Mouse (Mus musculus) intestine, embryonic 16.5 days (tissue): ENCODE data around the gene Psmd6. TPM values are rescaled to one million over a fixed set of nuclear protein-coding genes. Genes with fewer than 3 reads are reported as not detected.

Experiments used
- ATAC-seq: fragments of 200-750 bp; cut with Nextera tagmentation; 2 replicates; pipeline ENCODE4 v1.8.0; 2017; ENCODE audit warnings: moderate TSS enrichment, moderate library complexity
- H3K27ac ChIP-seq: fragments of 300-500 bp; sonication (generic); 2 replicates; pipeline ENCODE4 v1.5.1; 2014; ENCODE audit warnings: mild to moderate bottlenecking, low read length
- H3K27me3 ChIP-seq: fragments of 300-500 bp; sonication (generic); replicated peaks from 2 replicates; pipeline ENCODE4 v1.6.1; 2014; ENCODE audit warnings: low read length, control low read depth, mixed read lengths; ENCODE audit not compliant: control insufficient read depth, insufficient read depth
- H3K36me3 ChIP-seq: fragments of 300-500 bp; sonication (generic); 2 replicates; pipeline ENCODE4 v1.6.1; 2014; ENCODE audit warnings: low read length, control low read depth; ENCODE audit not compliant: control insufficient read depth, insufficient read depth
- H3K4me1 ChIP-seq: fragments of 300-500 bp; sonication (generic); 2 replicates; pipeline ENCODE4 v1.6.1; 2014; ENCODE audit warnings: low read length, control low read depth, mixed read lengths; ENCODE audit not compliant: control insufficient read depth, insufficient read depth
- H3K4me2 ChIP-seq: fragments of 300-500 bp; sonication (generic); 2 replicates; pipeline ENCODE4 v1.6.1; 2014; ENCODE audit warnings: low read depth, low read length, control low read depth
- H3K4me3 ChIP-seq: fragments of 300-500 bp; sonication (generic); 2 replicates; pipeline ENCODE4 v1.5.1; 2014; ENCODE audit warnings: mild to moderate bottlenecking, low read length
- H3K9ac ChIP-seq: fragments of 300-500 bp; sonication (generic); 2 replicates; pipeline ENCODE4 v1.6.1; 2014; ENCODE audit warnings: low read depth, low read length
- H3K9me3 ChIP-seq: fragments of 300-500 bp; sonication (generic); 2 replicates; pipeline ENCODE4 v1.6.1; 2016; ENCODE audit warnings: low read length, control low read depth; ENCODE audit not compliant: control insufficient read depth
- WGBS: fragments of 180-500 bp; shearing (Covaris S2); extraction: QIAGEN DNeasy Blood & Tissue Kit; methylation state at CpG from one replicate; pipeline ENCODE4 v1.1.7; 2014; 5-methylcytosine and 5-hydroxymethylcytosine counted together
- polyA plus RNA-seq: library from polyadenylated mRNA; unstranded; fragments of >200 nt; fragmentation: Nextera tagmentation; extraction: Ambion mirVana; gene quantifications from 2 replicates; pipeline ENCODE4 v1.2.1, GENCODE M21; 2015

Psmd6 gene
- polyA plus RNA-seq, 1 experiment from 2014 or later: 203 TPM

GRCm38 (mm10) chr14:14067648-14068472 is 52.9 kb downstream of the Psmd6 start:
- 10% methylated on average over 10 of the region's 10 CpGs for WGBS
- Histone ChIP-seq H3K9me3 (no peaks in the 10 kb centered on the region), H3K27me3 (no peaks in the 10 kb centered on the region), H3K9ac (peak overlapping the region; percentile 57), H3K36me3 (no peaks in the 10 kb centered on the region), H3K4me3 (peak overlapping the region; percentile 32), H3K27ac (peak overlapping the region; percentile 95), H3K4me1 (peaks cover 33% of the 10 kb centered on the region), H3K4me2 (peak overlapping the region; percentile 46)
- peak; percentile 86 for ATAC-seq

- ATAC-seq: peak; percentile 35
Measured at GRCm38 (mm10) chr14:14066241-14066640, 54.5 kb downstream of the Psmd6 start.

DNA sequence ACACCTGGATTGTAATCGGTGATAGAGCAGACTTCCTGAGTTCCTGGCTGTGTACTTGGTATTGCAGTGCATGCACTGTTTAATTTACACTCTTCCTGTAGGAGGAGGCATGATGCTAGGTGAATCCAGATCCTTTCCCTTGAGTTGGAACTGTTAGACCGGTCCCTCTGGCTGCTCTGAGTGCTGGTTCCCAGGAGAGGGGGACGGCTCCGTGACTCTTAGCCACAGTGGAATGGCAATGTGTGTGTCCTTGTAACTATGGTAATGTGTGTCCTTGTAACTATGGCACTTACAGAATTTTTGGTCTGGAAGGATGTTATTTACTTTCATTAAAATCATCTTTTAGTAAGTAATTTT is 55.7 kb downstream of the Psmd6 start:
- no peak for ATAC-seq
- Histone ChIP-seq H3K4me2 (no peak overlapping the region), H3K27ac (peak overlapping the region; percentile 34; the same call in 1 of the 2 replicates), H3K4me1 (peaks cover 21% of the 10 kb centered on the region), H3K36me3 (no peaks in the 10 kb centered on the region), H3K27me3 (no peaks in the 10 kb centered on the region), H3K9me3 (no peaks in the 10 kb centered on the region), H3K4me3 (no peak overlapping the region), H3K9ac (no peak overlapping the region)
- WGBS: 49% methylated on average over 4 of the region's 4 CpGs

More at GRCm38 (mm10) chr14:14066241-14066640, 54.5 kb downstream of the Psmd6 start:
- 61% methylated on average over 6 of the region's 6 CpGs for WGBS
- peaks cover 29% of the 10 kb centered on the region for H3K4me1 ChIP-seq
- H3K36me3 ChIP-seq: no peaks in the 10 kb centered on the region
- no peaks in the 10 kb centered on the region for H3K27me3 ChIP-seq
- no peak overlapping the region for H3K4me3 ChIP-seq
- no peak overlapping the region for H3K9ac ChIP-seq
- no peaks in the 10 kb centered on the region for H3K9me3 ChIP-seq
- H3K27ac ChIP-seq: peak overlapping the region; percentile 7; the same call in 1 of the 2 replicates
- no peak overlapping the region for H3K4me2 ChIP-seq

DNA sequence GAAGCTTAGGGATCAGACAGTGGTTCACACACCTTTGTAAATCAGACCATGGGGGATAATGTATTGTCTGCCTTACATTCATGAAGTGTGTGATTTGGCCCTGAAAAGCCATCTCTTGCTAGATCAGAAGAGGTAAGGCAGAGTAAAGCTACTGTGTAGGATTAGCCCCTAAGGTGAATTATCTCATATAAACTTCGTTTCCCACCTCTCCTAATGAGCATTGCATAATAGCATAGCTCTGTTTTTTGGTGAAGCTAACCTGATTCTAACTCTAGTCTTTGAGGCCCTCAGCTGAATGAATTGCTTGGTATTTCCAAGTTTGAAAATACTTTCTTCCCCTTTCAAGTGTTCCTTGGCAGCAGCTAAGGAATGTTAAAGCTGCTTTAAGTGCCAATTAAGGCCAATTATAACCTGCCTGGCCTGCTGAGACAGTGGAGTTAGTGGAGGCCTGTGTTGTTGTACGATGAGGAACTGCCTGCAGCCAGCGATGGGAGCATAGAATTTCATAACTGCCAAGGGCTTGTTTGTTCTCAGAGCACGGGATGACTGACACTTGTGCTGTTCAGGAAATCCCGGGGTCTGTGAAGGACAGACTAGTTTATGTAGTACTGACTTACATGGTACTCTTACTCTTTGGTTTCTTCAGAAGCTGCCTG is 56.2 kb downstream of the Psmd6 start:
- 24% methylated on average over 5 of the region's 5 CpGs for WGBS
- peak overlapping the region; percentile 34; the same call in 1 of the 2 replicates for H3K27ac ChIP-seq
- H3K27me3 ChIP-seq: no peaks in the 10 kb centered on the region
- no peaks in the 10 kb centered on the region for H3K36me3 ChIP-seq
- no peak overlapping the region for H3K9ac ChIP-seq
- no peak for ATAC-seq
- no peak overlapping the region for H3K4me2 ChIP-seq
- no peaks in the 10 kb centered on the region for H3K9me3 ChIP-seq
- H3K4me1 ChIP-seq: peaks cover 21% of the 10 kb centered on the region
- H3K4me3 ChIP-seq: no peak overlapping the region

DNA sequence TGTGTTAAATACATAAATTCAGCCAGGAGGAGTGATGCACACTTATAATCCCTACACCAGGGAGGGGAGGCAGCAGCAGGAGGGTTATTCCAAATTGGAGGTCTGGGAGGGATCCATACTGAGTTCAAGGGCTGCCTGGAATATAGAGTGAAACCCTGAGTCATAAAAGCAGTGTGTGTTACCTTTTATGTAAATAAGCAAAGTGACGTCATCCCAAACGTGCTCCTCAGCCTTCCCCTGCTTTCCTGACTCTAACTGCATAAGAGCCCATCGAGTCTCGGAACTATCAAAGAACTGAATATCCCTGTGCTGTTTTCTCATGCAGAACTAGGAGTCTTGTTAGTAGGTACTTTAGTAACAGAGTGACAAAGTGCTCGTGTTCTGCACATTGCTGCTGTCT is 57.4 kb downstream of the Psmd6 start:
- Histone ChIP-seq H3K4me2 (no peak overlapping the region), H3K27ac (no peak overlapping the region), H3K9me3 (no peaks in the 10 kb centered on the region), H3K9ac (no peak overlapping the region), H3K27me3 (no peaks in the 10 kb centered on the region), H3K4me1 (peaks cover 17% of the 10 kb centered on the region; the same call in 1 of the 2 replicates), H3K4me3 (no peak overlapping the region), H3K36me3 (no peaks in the 10 kb centered on the region; the same call in 1 of the 2 replicates)
- WGBS: 65% methylated on average over 5 of the region's 5 CpGs
- ATAC-seq: no peak

- Histone ChIP-seq H3K9me3 (no peaks in the 10 kb centered on the region), H3K9ac (no peak overlapping the region), H3K4me3 (no peak overlapping the region), H3K4me2 (no peak overlapping the region), H3K27me3 (no peaks in the 10 kb centered on the region), H3K4me1 (peaks cover 15% of the 10 kb centered on the region; the same call in 1 of the 2 replicates), H3K36me3 (no peaks in the 10 kb centered on the region; the same call in 1 of the 2 replicates), H3K27ac (no peak overlapping the region)
- WGBS: 81% methylated on average over 11 of the region's 11 CpGs
- ATAC-seq: no peak
Measured at GRCm38 (mm10) chr14:14062531-14063245, 58.1 kb downstream of the Psmd6 start.

Other genes starting within 250 kb of the Psmd6 start
- gene Gm281, start 206.5 kb downstream of the Psmd6 start, polyA plus RNA-seq: 0.04 and 0.07 TPM in 2 replicates
- gene Atxn7, start 159.5 kb downstream of the Psmd6 start, polyA plus RNA-seq: 2.9 and 3.5 TPM in 2 replicates
- 152 and 155 TPM in 2 replicates for gene Thoc7, start 159.1 kb downstream of the Psmd6 start, polyA plus RNA-seq
- gene Olfr720, start 65.9 kb upstream of the Psmd6 start, polyA plus RNA-seq: not detected in 2 replicates
- gene Olfr31, start 201.8 kb upstream of the Psmd6 start, polyA plus RNA-seq: not detected in 2 replicates
- 6.6 and 6.9 TPM in 2 replicates for gene Il3ra, start 225.3 kb upstream of the Psmd6 start, polyA plus RNA-seq